25 mouse cellular contexts compared by ENCODE assay signal in genomic region chr9:62860866-62861265, GRCm38 (mm10). TPM values are rescaled to one million over a fixed set of nuclear protein-coding genes. Genes with fewer than 3 reads are reported as not detected.
DNase-seq lines count a peak whose midpoint lies in the region; ATAC-seq and TF ChIP-seq lines count a peak whose summit lies in the region.
"Had no signal": no experiment of that assay in that cellular context is flagged by ENCODE, and none has a peak within 500 bp of the region (broad histone marks: within the 10 kb centered on the region; RNA-seq: fewer than 3 reads in every experiment).

No protein-coding gene starts in this region.

- no peak overlapping the region for H3K27ac ChIP-seq in embryonic facial prominence, embryonic 14.5 days (replicated peaks; ENCODE audit: low read depth, low read length)
- H3K27ac ChIP-seq in embryonic facial prominence, embryonic 10.5 days (replicated peaks) = no peak overlapping the region
- H3K27ac ChIP-seq in left cerebral cortex, adult 2 months = no peak overlapping the region
- H3K27ac ChIP-seq in limb, embryonic 10.5 days = peak overlapping the region; percentile 67
- H3K27ac ChIP-seq in small intestine, adult 2 months (ENCODE audit: insufficient read depth, low read depth, low read length) = no peak overlapping the region
- H3K27ac ChIP-seq in heart, adult 2 months = no peak overlapping the region
- H3K27ac ChIP-seq: embryonic facial prominence, embryonic 13.5 days; heart, embryonic 15.5 days; hindbrain, embryonic 14.5 days; hindbrain, postnatal 0 days had no signal

- TF ChIP-seq CTCF in left cerebral cortex, adult 2 months (IDR thresholded peaks at IDR 0.05) = no peak
- no peak for TF ChIP-seq CTCF in small intestine, adult 2 months (IDR thresholded peaks at IDR 0.05; ENCODE audit: extremely low read depth, insufficient read length, insufficient replicate concordance, low read depth, low read length)
- TF ChIP-seq CTCF in heart, adult 2 months (IDR thresholded peaks at IDR 0.05) = no peak

- peak; percentile 23 for DNase-seq in embryonic facial prominence, embryonic 14.5 days (ENCODE audit: low spot score)
- no peak for DNase-seq in embryonic facial prominence, embryonic 10.5 days (ENCODE audit: low spot score)
- peak; percentile 57 for DNase-seq in left cerebral cortex, postnatal 4 days
- DNase-seq in left cerebral cortex, adult 2 months (ENCODE audit: extremely low spot score in 1 of 2, low spot score in 2 of 2) = no peak
- no peak for DNase-seq in limb, embryonic 10.5 days (ENCODE audit: low spot score)
- DNase-seq in heart, adult 2 months = no peak
- DNase-seq in natural killer cell, adult 2 months (ENCODE audit: low spot score in 2 of 2) = no peak
- DNase-seq: adrenal gland, adult 2 months; adrenal gland, postnatal 14 days; cerebellum, adult 18-20 months; cerebellum, adult 9-10 months; forebrain, postnatal 0 days; gastrocnemius, postnatal 10 days; heart, postnatal 10 days; heart, postnatal 36 days; kidney, adult 11 months had no signal

- no peak overlapping the region for H3K4me3 ChIP-seq in embryonic facial prominence, embryonic 14.5 days (ENCODE audit: low read depth, low read length)
- no peak overlapping the region for H3K4me3 ChIP-seq in embryonic facial prominence, embryonic 10.5 days
- no peak overlapping the region for H3K4me3 ChIP-seq in left cerebral cortex, adult 2 months
- H3K4me3 ChIP-seq in limb, embryonic 10.5 days = no peak overlapping the region
- H3K4me3 ChIP-seq in small intestine, adult 2 months (ENCODE audit: low read depth, low read length) = peak overlapping the region; percentile 0; the same call in 1 of the 2 replicates
- H3K4me3 ChIP-seq in heart, adult 2 months = no peak overlapping the region
- H3K4me3 ChIP-seq: embryonic facial prominence, embryonic 13.5 days; heart, embryonic 12.5 days; heart, embryonic 15.5 days had no signal

- H3K9me3 ChIP-seq in embryonic facial prominence, embryonic 14.5 days (ENCODE audit: control insufficient read depth, low read length) = no peaks in the 10 kb centered on the region
- H3K9me3 ChIP-seq in embryonic facial prominence, embryonic 10.5 days = no peaks in the 10 kb centered on the region
- H3K9me3 ChIP-seq in limb, embryonic 10.5 days (replicated peaks) = no peaks in the 10 kb centered on the region
- H3K9me3 ChIP-seq: embryonic facial prominence, embryonic 13.5 days; heart, embryonic 12.5 days; heart, embryonic 15.5 days had no signal

- TF ChIP-seq EP300 in heart, adult 2 months (IDR thresholded peaks at IDR 0.05; ENCODE audit: insufficient read depth, low read depth, low read length) = no peak

- no peaks in the 10 kb centered on the region for H3K36me3 ChIP-seq in embryonic facial prominence, embryonic 14.5 days (ENCODE audit: control insufficient read depth, insufficient read depth, low read length)
- no peaks in the 10 kb centered on the region for H3K36me3 ChIP-seq in embryonic facial prominence, embryonic 10.5 days (replicated peaks)
- H3K36me3 ChIP-seq in limb, embryonic 10.5 days = no peaks in the 10 kb centered on the region
- H3K36me3 ChIP-seq in small intestine, adult 2 months (ENCODE audit: control insufficient read depth, insufficient read depth, low read length) = peaks cover 4% of the 10 kb centered on the region; the same call in 1 of the 2 replicates
- no peaks in the 10 kb centered on the region for H3K36me3 ChIP-seq in heart, adult 2 months (ENCODE audit: control insufficient read depth, insufficient read depth, low read length)
- H3K36me3 ChIP-seq: embryonic facial prominence, embryonic 13.5 days; heart, embryonic 12.5 days; heart, embryonic 15.5 days had no signal

- intact Hi-C loops in left cerebral cortex, postnatal 4 days (cut with DNase I) = no loop called here
- intact Hi-C loops in left cerebral cortex, adult 2 months (cut with DNase I) = no loop called here
- intact Hi-C loops in heart, adult 2 months (cut with DNase I) = no loop called here

- peaks cover 21% of the 10 kb centered on the region for H3K4me1 ChIP-seq in embryonic facial prominence, embryonic 14.5 days (ENCODE audit: control insufficient read depth, insufficient read depth, low read length)
- H3K4me1 ChIP-seq in embryonic facial prominence, embryonic 10.5 days = peaks cover 29% of the 10 kb centered on the region
- H3K4me1 ChIP-seq in limb, embryonic 10.5 days = peaks cover 52% of the 10 kb centered on the region
- H3K4me1 ChIP-seq in small intestine, adult 2 months (ENCODE audit: control insufficient read depth, insufficient read depth, insufficient read length, low read length) = peaks cover 12% of the 10 kb centered on the region; the same call in 1 of the 2 replicates
- peaks cover 5% of the 10 kb centered on the region for H3K4me1 ChIP-seq in heart, adult 2 months (ENCODE audit: control insufficient read depth, insufficient read depth, low read length)

- no peak for ATAC-seq in embryonic facial prominence, embryonic 14.5 days (ENCODE audit: low read depth)
- ATAC-seq: CD4-positive, CD25-positive, alpha-beta regulatory T cell, adult 4 months; forebrain, embryonic 14.5 days; forebrain, postnatal 0 days; hindbrain, postnatal 0 days; inflammation-experienced regulatory T-cells, adult 6 months had no signal

- no peaks in the 10 kb centered on the region for H3K79me2 ChIP-seq in heart, adult 2 months (replicated peaks; ENCODE audit: control insufficient read depth, insufficient read depth, low read length)

- no peaks in the 10 kb centered on the region for H3K27me3 ChIP-seq in embryonic facial prominence, embryonic 14.5 days (replicated peaks; ENCODE audit: control insufficient read depth, insufficient read depth, low read length)
- H3K27me3 ChIP-seq in embryonic facial prominence, embryonic 10.5 days (replicated peaks; ENCODE audit: low read depth, poor library complexity, severe bottlenecking) = peaks cover 5% of the 10 kb centered on the region; the same call in 1 of the 2 replicates
- no peaks in the 10 kb centered on the region for H3K27me3 ChIP-seq in limb, embryonic 10.5 days (ENCODE audit: low read depth, poor library complexity, severe bottlenecking)
- no peaks in the 10 kb centered on the region for H3K27me3 ChIP-seq in small intestine, adult 2 months (ENCODE audit: control insufficient read depth, insufficient read depth, low read length)
- no peaks in the 10 kb centered on the region for H3K27me3 ChIP-seq in heart, adult 2 months (ENCODE audit: control insufficient read depth, insufficient read depth, low read length)
- H3K27me3 ChIP-seq: embryonic facial prominence, embryonic 13.5 days; heart, embryonic 12.5 days; heart, embryonic 15.5 days had no signal

- H3K4me2 ChIP-seq in embryonic facial prominence, embryonic 14.5 days (ENCODE audit: low read depth, low read length) = no peak overlapping the region
- H3K4me2 ChIP-seq: embryonic facial prominence, embryonic 13.5 days; heart, embryonic 12.5 days; heart, embryonic 15.5 days; hindbrain, embryonic 14.5 days had no signal

- TF ChIP-seq POLR2A in small intestine, adult 2 months (IDR thresholded peaks at IDR 0.05; ENCODE audit: low read depth, low read length) = no peak
- no peak for TF ChIP-seq POLR2A in heart, adult 2 months (IDR thresholded peaks at IDR 0.05; ENCODE audit: insufficient read depth, low read depth, low read length)

- 66% methylated on average over 4 of the region's 4 CpGs for WGBS in embryonic facial prominence, embryonic 14.5 days
- 60% methylated on average over 4 of the region's 4 CpGs for WGBS in embryonic facial prominence, embryonic 10.5 days
- WGBS in limb, embryonic 10.5 days = 66% methylated on average over 4 of the region's 4 CpGs
- 57% methylated on average over 4 of the region's 4 CpGs for WGBS in small intestine, adult 2 months
- 62% methylated on average over 4 of the region's 4 CpGs for WGBS in heart, adult 2 months

- no peak overlapping the region for H3K9ac ChIP-seq in embryonic facial prominence, embryonic 14.5 days (ENCODE audit: low read depth, low read length)
- H3K9ac ChIP-seq in heart, adult 2 months (ENCODE audit: low read depth, low read length) = no peak overlapping the region
- H3K9ac ChIP-seq: embryonic facial prominence, embryonic 13.5 days; forebrain, postnatal 0 days; heart, embryonic 12.5 days; heart, embryonic 15.5 days; hindbrain, embryonic 14.5 days had no signal

RNA-seq across cellular contexts. Expression of gene Calml4, which starts 3.0 kb away (rescaled TPM):
- polyA plus RNA-seq in embryonic facial prominence, embryonic 14.5 days (2014; fragmentation: Nextera tagmentation; extraction: Ambion mirVana) = 16.5 and 19.8 TPM in 2 replicates
- polyA plus RNA-seq in embryonic facial prominence, embryonic 10.5 days (2016; fragmentation: Nextera tagmentation; extraction: Ambion mirVana) = 0.36 and 0.67 TPM in 2 replicates
- under 1 TPM; 0.66 to 0.93 TPM for total RNA-seq in left cerebral cortex, postnatal 4 days (2021)
- total RNA-seq in left cerebral cortex, adult 2 months (2021) = 1 to 10 TPM in 1 of 2 experiments, under 1 TPM in 1; 0.75 to 1.1 TPM
- 3.8 and 4.4 TPM in 2 replicates for polyA plus RNA-seq in limb, embryonic 10.5 days (2016; fragmentation: Nextera tagmentation; extraction: Ambion mirVana)
- 73.8 and 101 TPM in 2 replicates for polyA plus RNA-seq in small intestine, adult 2 months (2012; rRNA removed)
- total RNA-seq in heart, adult 2 months (2021) = 1 to 10 TPM in 1 of 2 experiments, under 1 TPM in 1; 0.93 to 1.4 TPM
- polyA plus RNA-seq in heart, adult 2 months (2012; rRNA removed) = 0.76 and 1.6 TPM in 2 replicates

RNA-seq across cellular contexts. Expression of gene Cln6, which starts 22.3 kb away (rescaled TPM):
- polyA plus RNA-seq in embryonic facial prominence, embryonic 14.5 days (2014; fragmentation: Nextera tagmentation; extraction: Ambion mirVana) = 19.0 and 20.6 TPM in 2 replicates
- 11.2 and 12.1 TPM in 2 replicates for polyA plus RNA-seq in embryonic facial prominence, embryonic 10.5 days (2016; fragmentation: Nextera tagmentation; extraction: Ambion mirVana)
- total RNA-seq in left cerebral cortex, postnatal 4 days (2021) = 1 to 10 TPM; 7.1 to 9.0 TPM
- total RNA-seq in left cerebral cortex, adult 2 months (2021) = 10 to 100 TPM; 10.0 to 11.9 TPM
- polyA plus RNA-seq in limb, embryonic 10.5 days (2016; fragmentation: Nextera tagmentation; extraction: Ambion mirVana) = 16.4 and 18.5 TPM in 2 replicates
- polyA plus RNA-seq in small intestine, adult 2 months (2012; rRNA removed) = 25.0 and 51.2 TPM in 2 replicates
- 10 to 100 TPM; 18.3 to 26.0 TPM for total RNA-seq in heart, adult 2 months (2021)
- polyA plus RNA-seq in heart, adult 2 months (2012; rRNA removed) = 30.4 and 36.6 TPM in 2 replicates

RNA-seq across cellular contexts. Expression of gene Fem1b, which starts 49.1 kb away (rescaled TPM):
- 31.8 and 32.0 TPM in 2 replicates for polyA plus RNA-seq in embryonic facial prominence, embryonic 14.5 days (2014; fragmentation: Nextera tagmentation; extraction: Ambion mirVana)
- 30.2 and 30.3 TPM in 2 replicates for polyA plus RNA-seq in embryonic facial prominence, embryonic 10.5 days (2016; fragmentation: Nextera tagmentation; extraction: Ambion mirVana)
- total RNA-seq in left cerebral cortex, postnatal 4 days (2021) = 100 to 1,000 TPM; 126 to 127 TPM
- 100 to 1,000 TPM; 104 to 107 TPM for total RNA-seq in left cerebral cortex, adult 2 months (2021)
- polyA plus RNA-seq in limb, embryonic 10.5 days (2016; fragmentation: Nextera tagmentation; extraction: Ambion mirVana) = 27.3 and 30.3 TPM in 2 replicates
- 3.0 and 4.7 TPM in 2 replicates for polyA plus RNA-seq in small intestine, adult 2 months (2012; rRNA removed)
- 10 to 100 TPM; 16.1 to 16.7 TPM for total RNA-seq in heart, adult 2 months (2021)
- polyA plus RNA-seq in heart, adult 2 months (2012; rRNA removed) = 4.9 and 10.2 TPM in 2 replicates

Comparison
In these comparisons a context has a peak if more than half of its experiments do, and no peak if none do; other contexts are left out.
1. DNase-seq: peak in embryonic facial prominence, embryonic 14.5 days (single experiment) and left cerebral cortex, postnatal 4 days (single experiment); none in embryonic facial prominence, embryonic 10.5 days (single experiment), left cerebral cortex, adult 2 months (0 of 2), limb, embryonic 10.5 days (single experiment), heart, adult 2 months (0 of 2) and natural killer cell, adult 2 months (0 of 2).